Mouse (Mus musculus): ENCODE measurements around the gene Inpp5d. TPM values are rescaled to one million over a fixed set of nuclear protein-coding genes. Genes with fewer than 3 reads are reported as not detected.
"Not testable (repeated sequence)": the region's sequence is repeated elsewhere in the genome, so short reads cannot be mapped to it uniquely, and the experiment has no call there.

The Inpp5d gene
- total RNA-seq, 2 experiments from 2014 or later, result 3.8 to 4.2 TPM

GRCm38 (mm10) chr1:87671483-87671882 is 51.4 kb downstream of the Inpp5d start:
- no peak for DNase-seq
- H3K4me3 ChIP-seq, result no peak overlapping the region
- TF ChIP-seq CTCF (IDR thresholded peaks at IDR 0.05), result no peak
- H3K27ac ChIP-seq, result no peak overlapping the region
- intact Hi-C loops (cut with DNase I), result no loop called here

GRCm38 (mm10) chr1:87673822-87674604 is 53.9 kb downstream of the Inpp5d start:
- Histone ChIP-seq H3K4me3 (no peak overlapping the region), H3K27ac (no peak overlapping the region)
- DNase-seq, result no peak
- no peak for TF ChIP-seq CTCF (IDR thresholded peaks at IDR 0.05)
- intact Hi-C loops (cut with DNase I), result no loop called here

DNA sequence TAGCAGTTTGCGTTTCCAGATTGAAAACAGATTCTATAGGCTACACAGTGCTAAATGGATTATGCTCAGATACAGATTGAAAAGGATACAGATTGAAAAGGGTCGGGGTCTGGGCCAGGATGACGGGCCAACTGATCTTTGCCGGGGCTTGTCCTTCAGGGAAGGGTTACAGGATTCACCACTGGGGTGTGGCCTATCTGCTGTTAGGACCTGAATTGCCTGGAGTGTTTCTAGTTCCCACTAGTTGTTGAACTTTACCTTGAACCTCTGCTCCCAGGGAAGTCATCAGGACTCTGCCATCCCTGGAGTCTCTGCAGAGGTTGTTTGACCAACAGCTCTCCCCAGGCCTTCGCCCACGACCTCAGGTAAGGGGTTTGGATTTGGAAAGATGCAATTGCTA is 55.9 kb downstream of the Inpp5d start:
- no peak overlapping the region for H3K4me3 ChIP-seq
- intact Hi-C loops (cut with DNase I), result no loop called here
- TF ChIP-seq CTCF (IDR thresholded peaks at IDR 0.05), result no peak
- DNase-seq, result no peak
- no peak overlapping the region for H3K27ac ChIP-seq

GRCm38 (mm10) chr1:87679089-87679488 is 59.0 kb downstream of the Inpp5d start:
- DNase-seq, result no peak
- no peak overlapping the region for H3K4me3 ChIP-seq
- no peak overlapping the region for H3K27ac ChIP-seq
- intact Hi-C loops (cut with DNase I), result no loop called here
- TF ChIP-seq CTCF (IDR thresholded peaks at IDR 0.05), result no peak

- Histone ChIP-seq H3K27ac (no peak overlapping the region), H3K4me3 (no peak overlapping the region)
- TF ChIP-seq CTCF (IDR thresholded peaks at IDR 0.05), result no peak
- peak; percentile 26 for DNase-seq
- intact Hi-C loops (cut with DNase I), result no loop called here
Measured at GRCm38 (mm10) chr1:87680950-87681349, 60.8 kb downstream of the Inpp5d start.

- H3K4me3 ChIP-seq; intact Hi-C loops (cut with DNase I); DNase-seq; H3K27ac ChIP-seq: not testable (repeated sequence)
Measured at GRCm38 (mm10) chr1:87682473-87682872, 62.4 kb downstream of the Inpp5d start.

- no peak overlapping the region for H3K4me3 ChIP-seq
Measured at GRCm38 (mm10) chr1:87684071-87684470, 64.0 kb downstream of the Inpp5d start.

DNA sequence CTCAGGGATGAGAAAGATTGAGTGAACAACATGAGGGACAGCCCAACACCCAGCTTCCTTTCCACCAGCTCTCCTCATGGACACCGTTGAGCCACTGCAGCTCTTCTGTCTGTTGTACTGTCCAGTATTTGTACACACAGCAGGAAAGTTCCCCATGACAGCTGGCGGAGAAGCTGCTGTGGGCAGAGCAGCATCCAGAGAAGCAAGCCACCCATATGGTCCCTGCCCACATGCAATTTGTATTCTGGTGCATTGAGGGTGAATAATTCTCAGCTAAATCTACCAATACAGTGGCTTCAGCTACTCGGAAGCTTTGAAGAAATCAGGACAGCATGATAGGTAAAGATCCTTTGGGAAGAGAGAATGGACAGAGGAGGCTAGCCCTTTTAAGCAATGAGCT is 64.7 kb downstream of the Inpp5d start:
- Histone ChIP-seq H3K4me3 (no peak overlapping the region), H3K27ac (no peak overlapping the region)
- TF ChIP-seq CTCF (IDR thresholded peaks at IDR 0.05), result no peak
- intact Hi-C loops (cut with DNase I), result no loop called here
- DNase-seq, result no peak

More at GRCm38 (mm10) chr1:87684071-87684470, 64.0 kb downstream of the Inpp5d start:
- intact Hi-C loops (cut with DNase I), result no loop called here
- no peak overlapping the region for H3K27ac ChIP-seq
- DNase-seq, result no peak
- no peak for TF ChIP-seq CTCF (IDR thresholded peaks at IDR 0.05)

DNA sequence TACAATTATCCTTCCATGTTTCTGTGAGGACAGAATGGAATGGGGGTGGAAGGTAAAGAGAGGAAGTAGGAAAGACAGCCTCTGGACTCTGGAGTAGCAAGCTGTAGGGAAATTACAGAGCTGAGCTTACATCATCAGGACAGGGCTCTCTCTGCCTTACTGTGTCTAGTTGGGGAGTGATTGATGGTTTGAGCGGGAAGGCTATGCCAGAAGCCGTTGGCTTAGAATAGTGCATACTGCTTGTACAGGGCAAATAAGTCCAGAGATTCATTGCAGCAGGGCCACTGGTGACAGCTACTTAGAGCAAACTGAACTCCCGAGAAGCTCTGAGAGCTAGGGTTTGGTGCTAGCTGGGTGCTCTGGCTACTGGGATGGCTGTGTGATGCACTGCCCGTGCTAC is 66.2 kb downstream of the Inpp5d start:
- DNase-seq, result no peak
- intact Hi-C loops (cut with DNase I), result no loop called here
- H3K4me3 ChIP-seq, result no peak overlapping the region
- no peak for TF ChIP-seq CTCF (IDR thresholded peaks at IDR 0.05)
- H3K27ac ChIP-seq, result no peak overlapping the region

DNA sequence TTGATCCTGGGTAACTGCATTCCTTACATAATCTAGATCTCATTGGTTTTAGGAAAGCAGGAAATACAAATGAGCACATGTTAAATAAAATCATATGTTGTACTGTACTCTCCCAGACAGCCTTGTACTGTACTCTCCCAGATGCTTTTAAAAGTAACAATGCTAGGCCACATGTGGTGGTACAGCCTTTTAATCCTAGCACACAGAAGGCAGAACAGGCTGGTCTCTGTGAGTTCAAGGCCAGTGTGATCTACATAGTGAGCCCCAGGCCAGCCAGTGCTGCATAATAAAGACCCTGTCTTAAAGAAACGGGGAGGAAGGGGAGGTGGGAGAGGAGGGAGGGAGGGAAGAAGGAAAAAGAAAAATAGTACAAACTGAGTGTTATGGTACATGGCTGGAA is 66.9 kb downstream of the Inpp5d start:
- intact Hi-C loops (cut with DNase I), result no loop called here
- TF ChIP-seq CTCF (IDR thresholded peaks at IDR 0.05), result no peak
- no peak for DNase-seq
- Histone ChIP-seq H3K4me3 (no peak overlapping the region), H3K27ac (no peak overlapping the region)

- intact Hi-C loops (cut with DNase I), result no loop called here
Measured at GRCm38 (mm10) chr1:87689661-87690341, 69.7 kb downstream of the Inpp5d start.

GRCm38 (mm10) chr1:87696358-87696757 is 76.2 kb downstream of the Inpp5d start:
- Histone ChIP-seq H3K4me3 (no peak overlapping the region), H3K27ac (no peak overlapping the region)
- DNase-seq, result peak; percentile 42
- intact Hi-C loops (cut with DNase I), result no loop called here
- peak; percentile 55 for TF ChIP-seq CTCF (IDR thresholded peaks at IDR 0.05)

More at GRCm38 (mm10) chr1:87689661-87690341, 69.7 kb downstream of the Inpp5d start:
- no peak for TF ChIP-seq CTCF (IDR thresholded peaks at IDR 0.05)
- no peak for DNase-seq
- no peak overlapping the region for H3K27ac ChIP-seq
- no peak overlapping the region for H3K4me3 ChIP-seq

- no peak for TF ChIP-seq CTCF (IDR thresholded peaks at IDR 0.05)
- H3K27ac ChIP-seq, result no peak overlapping the region
- H3K4me3 ChIP-seq, result no peak overlapping the region
- intact Hi-C loops (cut with DNase I), result no loop called here
- DNase-seq, result no peak
Measured at GRCm38 (mm10) chr1:87698010-87698409, 77.9 kb downstream of the Inpp5d start.
